16 mouse cellular contexts compared by ENCODE assay signal in genomic region chr13:15002700-15003099, GRCm38 (mm10).
"Had no signal": no experiment of that assay in that cellular context is flagged by ENCODE, and none has a peak within 500 bp of the region (broad histone marks: within the 10 kb centered on the region; RNA-seq: fewer than 3 reads in every experiment).

No protein-coding gene starts in this region.

- H3K4me2 ChIP-seq: lung, embryonic 14.5 days; midbrain, embryonic 12.5 days; neural tube, embryonic 12.5 days had no signal

- H3K9ac ChIP-seq: lung, embryonic 14.5 days; midbrain, embryonic 12.5 days; neural tube, embryonic 12.5 days had no signal

- DNase-seq: lung, adult 18-20 months; lung, embryonic 14.5 days; lung, postnatal 10 days; lung, postnatal 4 days; midbrain, embryonic 14.5 days; right cerebral cortex, postnatal 14 days; right cerebral cortex, postnatal 4 days; spleen, adult 18-20 months; thymus, adult 18-20 months; thymus, postnatal 14 days; thymus, postnatal 36 days had no signal

- H3K9me3 ChIP-seq: midbrain, embryonic 10.5 days; midbrain, embryonic 12.5 days; neural tube, embryonic 12.5 days had no signal

- H3K27ac ChIP-seq: midbrain, embryonic 10.5 days; midbrain, embryonic 12.5 days; neural tube, embryonic 12.5 days had no signal

- H3K4me3 ChIP-seq: midbrain, embryonic 10.5 days; midbrain, embryonic 12.5 days; myocyte; neural tube, embryonic 12.5 days had no signal

- H3K27me3 ChIP-seq: midbrain, embryonic 12.5 days; neural tube, embryonic 12.5 days had no signal

- ATAC-seq: midbrain, embryonic 16.5 days had no signal

- H3K4me1 ChIP-seq: midbrain, embryonic 10.5 days; midbrain, embryonic 12.5 days; neural tube, embryonic 12.5 days had no signal

- H3K36me3 ChIP-seq: midbrain, embryonic 10.5 days; midbrain, embryonic 12.5 days; neural tube, embryonic 12.5 days had no signal
